Mouse (Mus musculus) stomach, postnatal 0 days (tissue): ENCODE measurements around the gene Rcor2. TPM values are rescaled to one million over a fixed set of nuclear protein-coding genes. Genes with fewer than 3 reads are reported as not detected.

ENCODE experiments used
- ATAC-seq: fragments of 200-750 bp; cut with Nextera tagmentation; 2 replicates; pipeline ENCODE4 v1.8.0; 2017; ENCODE audit not compliant: low FRiP score, low TSS enrichment
- DNase-seq: peaks from one replicate; pipeline ENCODE4 v3.0.0-alpha.2; 2016; ENCODE audit warnings: low spot score
- H3K27ac ChIP-seq: fragments of 300-500 bp; sonication (generic); replicated peaks from 2 replicates; pipeline ENCODE4 v1.5.1; 2014; ENCODE audit warnings: mild to moderate bottlenecking, control low read depth
- H3K27me3 ChIP-seq: fragments of 300-500 bp; sonication (generic); 2 replicates; pipeline ENCODE4 v1.6.1; 2014; ENCODE audit warnings: low read length; ENCODE audit not compliant: control insufficient read depth, insufficient read depth
- H3K36me3 ChIP-seq: fragments of 300-500 bp; sonication (generic); 2 replicates; pipeline ENCODE4 v1.6.1; 2014; ENCODE audit warnings: low read length, mixed read lengths; ENCODE audit not compliant: control insufficient read depth, insufficient read depth
- H3K4me1 ChIP-seq: fragments of 300-500 bp; sonication (generic); replicated peaks from 2 replicates; pipeline ENCODE4 v1.6.1; 2014; ENCODE audit warnings: antibody characterized with exemption; ENCODE audit not compliant: control insufficient read depth, insufficient read depth
- H3K4me2 ChIP-seq: fragments of 300-500 bp; sonication (generic); replicated peaks from 2 replicates; pipeline ENCODE4 v1.6.1; 2014; ENCODE audit warnings: low read depth, mild to moderate bottlenecking, control low read depth, moderate library complexity
- H3K4me3 ChIP-seq: fragments of 300-500 bp; sonication (generic); 2 replicates; pipeline ENCODE4 v1.5.1; 2014; ENCODE audit warnings: low read depth, low read length, control low read depth
- H3K9ac ChIP-seq: fragments of 300-500 bp; sonication (generic); 2 replicates; pipeline ENCODE4 v1.6.1; 2014; ENCODE audit warnings: mild to moderate bottlenecking, low read length, control low read depth, mixed read lengths
- H3K9me3 ChIP-seq: fragments of 300-500 bp; sonication (generic); 2 replicates; pipeline ENCODE4 v1.6.1; 2016; ENCODE audit warnings: low read length; ENCODE audit not compliant: control insufficient read depth
- CTCF ChIP-seq: IDR thresholded peaks from 2 replicates; pipeline ENCODE4 v1.5.1; 2016; ENCODE audit warnings: antibody characterized with exemption, low read depth, mild to moderate bottlenecking, moderate library complexity
- EP300 ChIP-seq: optimal IDR thresholded peaks from 2 replicates; pipeline ENCODE3; 2016; ENCODE audit warnings: antibody characterized with exemption
- WGBS: fragments of 180-500 bp; shearing (Covaris S2); extraction: QIAGEN DNeasy Blood & Tissue Kit; methylation state at CpG from one replicate; pipeline ENCODE4 v1.1.7; 2014; 5-methylcytosine and 5-hydroxymethylcytosine counted together
- polyA plus RNA-seq: library from polyadenylated mRNA; unstranded; fragments of >200 nt; fragmentation: Nextera tagmentation; extraction: Ambion mirVana; gene quantifications from 2 replicates; pipeline ENCODE4 v1.2.1, GENCODE M21; 2015

Gene Rcor2
- polyA plus RNA-seq, 1 experiment from 2014 or later: 2.4 TPM

GRCm38 (mm10) chr19:7294098-7294876, 27.2 kb downstream of the Rcor2 start:
- peak overlapping the region; percentile 12 for H3K4me3 ChIP-seq

GRCm38 (mm10) chr19:7295071-7295658, 28.0 kb downstream of the Rcor2 start:
- no peak for TF ChIP-seq CTCF
- no peak for TF ChIP-seq EP300
- H3K9me3 ChIP-seq: no peaks in the 10 kb centered on the region
- WGBS: 40% methylated on average over 14 of the region's 15 CpGs
- peak overlapping the region; percentile 54 for H3K9ac ChIP-seq
- H3K27ac ChIP-seq: peak overlapping the region; percentile 91
- peak overlapping the region; percentile 12 for H3K4me3 ChIP-seq
- H3K4me1 ChIP-seq: peaks cover 4% of the 10 kb centered on the region
- no peaks in the 10 kb centered on the region; the same call in 1 of the 2 replicates for H3K36me3 ChIP-seq
- peak overlapping the region; percentile 51 for H3K4me2 ChIP-seq
- DNase-seq: peak; percentile 82
- H3K27me3 ChIP-seq: no peaks in the 10 kb centered on the region
- peak; percentile 89 for ATAC-seq

More at GRCm38 (mm10) chr19:7294098-7294876, 27.2 kb downstream of the Rcor2 start:
- Histone ChIP-seq H3K9me3 (no peaks in the 10 kb centered on the region), H3K4me2 (peak overlapping the region; percentile 51), H3K27me3 (no peaks in the 10 kb centered on the region), H3K4me1 (peaks cover 4% of the 10 kb centered on the region), H3K36me3 (no peaks in the 10 kb centered on the region; the same call in 1 of the 2 replicates), H3K27ac (peak overlapping the region; percentile 91), H3K9ac (peak overlapping the region; percentile 54; the same call in 1 of the 2 replicates)
- no peak for TF ChIP-seq CTCF
- TF ChIP-seq EP300: no peak
- DNase-seq: peak; percentile 58
- WGBS: 59% methylated on average over 8 of the region's 8 CpGs
- ATAC-seq: peak; percentile 52

GRCm38 (mm10) chr19:7295959-7296358, 28.8 kb downstream of the Rcor2 start:
- H3K4me2 ChIP-seq: no peak overlapping the region

GRCm38 (mm10) chr19:7299052-7299451, 31.9 kb downstream of the Rcor2 start:
- no peak for TF ChIP-seq EP300
- no peak for TF ChIP-seq CTCF
- ATAC-seq (no peak), DNase-seq (no peak)
- peaks cover 10% of the 10 kb centered on the region for H3K4me1 ChIP-seq
- no peaks in the 10 kb centered on the region for H3K27me3 ChIP-seq
- H3K9ac ChIP-seq: no peak overlapping the region
- H3K4me3 ChIP-seq: no peak overlapping the region
- H3K9me3 ChIP-seq: no peaks in the 10 kb centered on the region
- H3K4me2 ChIP-seq: no peak overlapping the region
- no peak overlapping the region for H3K27ac ChIP-seq
- H3K36me3 ChIP-seq: no peaks in the 10 kb centered on the region; the same call in 1 of the 2 replicates

More at GRCm38 (mm10) chr19:7295959-7296358, 28.8 kb downstream of the Rcor2 start:
- 74% methylated on average over 4 of the region's 4 CpGs for WGBS
- Histone ChIP-seq H3K9me3 (no peaks in the 10 kb centered on the region), H3K9ac (no peak overlapping the region), H3K4me1 (peaks cover 4% of the 10 kb centered on the region), H3K27me3 (no peaks in the 10 kb centered on the region), H3K36me3 (no peaks in the 10 kb centered on the region; the same call in 1 of the 2 replicates), H3K4me3 (no peak overlapping the region), H3K27ac (peak overlapping the region; percentile 91)
- no peak for ATAC-seq
- TF ChIP-seq EP300 (no peak), CTCF (no peak)
- no peak for DNase-seq

- no peak overlapping the region for H3K4me2 ChIP-seq
- no peak for ATAC-seq
- 96% methylated on average over 1 of the region's 1 CpGs for WGBS
Measured at GRCm38 (mm10) chr19:7300078-7300477, 33.0 kb downstream of the Rcor2 start.

More at GRCm38 (mm10) chr19:7300078-7300477, 33.0 kb downstream of the Rcor2 start:
- TF ChIP-seq CTCF: no peak
- TF ChIP-seq EP300: no peak
- H3K4me3 ChIP-seq: no peak overlapping the region
- no peak overlapping the region for H3K27ac ChIP-seq
- H3K9ac ChIP-seq: no peak overlapping the region
- H3K27me3 ChIP-seq: no peaks in the 10 kb centered on the region
- DNase-seq: no peak
- no peaks in the 10 kb centered on the region; the same call in 1 of the 2 replicates for H3K36me3 ChIP-seq
- H3K9me3 ChIP-seq: no peaks in the 10 kb centered on the region
- H3K4me1 ChIP-seq: peaks cover 12% of the 10 kb centered on the region
